Mouse (Mus musculus) neural tube, embryonic 15.5 days (tissue): ENCODE measurements around the gene Tmem176b. TPM values are rescaled to one million over a fixed set of nuclear protein-coding genes. Genes with fewer than 3 reads are reported as not detected.

Experiments used
- polyA plus RNA-seq: library from polyadenylated mRNA; unstranded; fragments of >200 nt; fragmentation: Nextera tagmentation; extraction: Ambion mirVana; gene quantifications from 2 replicates; pipeline ENCODE4 v1.2.1, GENCODE M21; 2015

Tmem176b gene
- polyA plus RNA-seq, 1 experiment from 2014 or later, result 133 TPM

Other genes with a start within 250 kb of the Tmem176b start
- 41.0 and 43.7 TPM in 2 replicates for gene Repin1, start 247.6 kb downstream of the Tmem176b start, polyA plus RNA-seq
- gene Gm44965, start 247.6 kb downstream of the Tmem176b start, polyA plus RNA-seq, result not detected in 2 replicates
- gene Zfp775, start 239.4 kb downstream of the Tmem176b start, polyA plus RNA-seq, result 12.8 and 13.0 TPM in 2 replicates
- gene AI854703, start 214.7 kb downstream of the Tmem176b start, polyA plus RNA-seq, result 30.5 and 31.4 TPM in 2 replicates
- gene Gimap8, start 194.3 kb downstream of the Tmem176b start, polyA plus RNA-seq, result 0.73 and 1.4 TPM in 2 replicates
- gene Gimap9, start 165.4 kb downstream of the Tmem176b start, polyA plus RNA-seq, result 1.9 and 11.8 TPM in 2 replicates
- 1.4 and 4.9 TPM in 2 replicates for gene Gimap4, start 156.9 kb downstream of the Tmem176b start, polyA plus RNA-seq
- gene Gimap6, start 133.3 kb downstream of the Tmem176b start, polyA plus RNA-seq, result 8.1 and 16.7 TPM in 2 replicates
- gene Gm28053, start 122.9 kb downstream of the Tmem176b start, polyA plus RNA-seq, result 1.9 TPM in 1 of 2 replicates, not detected in the other
- 0.50 TPM in 1 of 2 replicates, not detected in the other for gene Gimap7, start 122.9 kb downstream of the Tmem176b start, polyA plus RNA-seq
- gene Gimap1, start 102.4 kb downstream of the Tmem176b start, polyA plus RNA-seq, result 6.6 and 19.6 TPM in 2 replicates
- 1.7 and 4.5 TPM in 2 replicates for gene Gimap5, start 95.3 kb downstream of the Tmem176b start, polyA plus RNA-seq
- not detected in 2 replicates for gene Gimap3, start 70.6 kb downstream of the Tmem176b start, polyA plus RNA-seq
- gene Tmem176a, start 577 bp downstream of the Tmem176b start, polyA plus RNA-seq, result 26.4 and 57.2 TPM in 2 replicates
- gene Aoc1, start 31.4 kb upstream of the Tmem176b start, polyA plus RNA-seq, result 0.73 TPM in 1 of 2 replicates, not detected in the other
- gene 1600015I10Rik, start 88.4 kb upstream of the Tmem176b start, polyA plus RNA-seq, result not detected in 2 replicates
- not detected in 2 replicates for gene Doxl2, start 133.5 kb upstream of the Tmem176b start, polyA plus RNA-seq
- gene Svs1, start 145.4 kb upstream of the Tmem176b start, polyA plus RNA-seq, result not detected in 2 replicates
- 0.19 and 0.22 TPM in 2 replicates for gene Gpnmb, start 195.1 kb upstream of the Tmem176b start, polyA plus RNA-seq
- 66.1 and 66.4 TPM in 2 replicates for gene Malsu1, start 232.3 kb upstream of the Tmem176b start, polyA plus RNA-seq